Mouse (Mus musculus) thymus, postnatal 10 days (tissue): Measurements from ENCODE around the gene Grik4.
A peak's percentile ranks its signal among the peaks of the same experiment; 100 is the strongest.
"Not testable (repeated sequence)": the region's sequence is repeated elsewhere in the genome, so short reads cannot be mapped to it uniquely, and the experiment has no call there.

Experiments
- DNase-seq, 2 experiments: peaks; one replicate each; pipeline ENCODE4 v3.0.0; 2021; ENCODE audit warnings: low spot score in 2 of 2

Gene Grik4

GRCm38 (mm10) chr9:42797276-42797675 lies 147.0 kb downstream of the Grik4 start:
- no peak for DNase-seq

- DNase-seq = no peak
Measured at GRCm38 (mm10) chr9:42795881-42796280, 148.4 kb downstream of the Grik4 start.

- no peak for DNase-seq
Measured at GRCm38 (mm10) chr9:42794006-42794405, 150.3 kb downstream of the Grik4 start.

- no peak for DNase-seq
Measured at GRCm38 (mm10) chr9:42793581-42793980, 150.7 kb downstream of the Grik4 start.

- no peak for DNase-seq
Measured at GRCm38 (mm10) chr9:42792381-42792780, 151.9 kb downstream of the Grik4 start.

GRCm38 (mm10) chr9:42791779-42792178 lies 152.5 kb downstream of the Grik4 start:
- DNase-seq = no peak

- no peak for DNase-seq
Measured at GRCm38 (mm10) chr9:42791346-42791745, 152.9 kb downstream of the Grik4 start.

- DNase-seq = peak in 1 of 2 experiments; percentile 9
Measured at GRCm38 (mm10) chr9:42788471-42788870, 155.8 kb downstream of the Grik4 start.

- no peak for DNase-seq
Measured at GRCm38 (mm10) chr9:42786882-42787281, 157.4 kb downstream of the Grik4 start.

- DNase-seq = no peak
Measured at GRCm38 (mm10) chr9:42786286-42786685, 158.0 kb downstream of the Grik4 start.

- DNase-seq = no peak
Measured at GRCm38 (mm10) chr9:42785173-42785830, 159.0 kb downstream of the Grik4 start.

- no peak for DNase-seq
Measured at GRCm38 (mm10) chr9:42783248-42783903, 160.9 kb downstream of the Grik4 start.

- not testable (repeated sequence) for DNase-seq
Measured at GRCm38 (mm10) chr9:42778471-42779263, 165.6 kb downstream of the Grik4 start.

- no peak for DNase-seq
Measured at GRCm38 (mm10) chr9:42777913-42778312, 166.4 kb downstream of the Grik4 start.

- no peak for DNase-seq
Measured at GRCm38 (mm10) chr9:42776804-42777203, 167.5 kb downstream of the Grik4 start.

GRCm38 (mm10) chr9:42764823-42765560 lies 179.3 kb downstream of the Grik4 start:
- DNase-seq = no peak

- no peak for DNase-seq
Measured at GRCm38 (mm10) chr9:42758682-42759205, 185.5 kb downstream of the Grik4 start.

GRCm38 (mm10) chr9:42757012-42757640 lies 187.2 kb downstream of the Grik4 start:
- DNase-seq = no peak

GRCm38 (mm10) chr9:42754699-42755098 lies 189.6 kb downstream of the Grik4 start:
- DNase-seq = no peak

GRCm38 (mm10) chr9:42751160-42751559 lies 193.1 kb downstream of the Grik4 start:
- no peak for DNase-seq

GRCm38 (mm10) chr9:42750176-42750575 lies 194.1 kb downstream of the Grik4 start:
- DNase-seq = no peak
